ENCODE assay signal across 8 mouse cellular contexts in the genomic region with DNA sequence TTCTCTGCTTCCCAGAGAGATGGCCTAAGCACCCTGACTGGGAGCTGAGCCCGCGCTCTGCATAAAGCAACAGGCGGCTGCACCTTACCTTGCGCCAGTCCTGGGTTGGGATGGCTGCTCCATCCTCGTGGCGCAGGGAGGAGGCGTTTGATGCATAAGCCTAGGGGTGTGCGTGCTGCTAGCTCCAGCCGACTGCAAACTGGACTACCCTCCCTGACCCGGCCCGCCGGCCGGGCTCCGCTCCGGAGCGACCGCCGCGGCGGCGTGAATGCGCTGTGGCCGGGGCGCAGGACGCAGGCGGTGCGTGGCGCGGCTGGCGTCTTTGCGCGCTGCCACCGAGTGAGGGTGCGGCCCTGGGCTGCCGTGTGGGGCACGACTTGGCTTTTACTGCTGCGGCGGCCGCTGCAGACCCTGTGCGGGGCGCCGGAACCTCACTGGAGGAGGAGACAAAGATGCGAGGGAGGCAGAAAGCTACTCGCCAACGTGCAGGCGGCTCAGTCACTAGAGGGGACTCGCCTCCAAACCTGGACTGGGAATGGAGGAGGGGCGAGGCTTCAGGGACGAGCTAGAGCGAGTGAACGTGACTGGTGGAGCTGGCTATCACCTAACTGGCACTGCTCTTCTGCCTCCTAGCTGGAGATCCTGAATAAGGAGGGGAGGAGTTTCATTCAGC. TPM values are rescaled to one million over a fixed set of nuclear protein-coding genes. Genes with fewer than 3 reads are reported as not detected.
DNase-seq lines count a peak whose midpoint lies in the region; ATAC-seq and TF ChIP-seq lines count a peak whose summit lies in the region.

A gene (minus strand): TSS at position 503 of the 673 bp plus-strand sequence.

- no peaks in the 10 kb centered on the region for H3K4me1 ChIP-seq in lung, embryonic 14.5 days (ENCODE audit: insufficient read depth)
- peaks cover 5% of the 10 kb centered on the region for H3K4me1 ChIP-seq in heart, adult 2 months (ENCODE audit: control insufficient read depth, insufficient read depth, low read length)
- no peaks in the 10 kb centered on the region for H3K4me1 ChIP-seq in kidney, adult 2 months (ENCODE audit: control insufficient read depth, insufficient read depth, low read length)
- 0 out of 2 replicates have a peak, but pooled peaks cover 5% of the 10 kb centered on the region for H3K4me1 ChIP-seq in limb, embryonic 11.5 days (ENCODE audit: control insufficient read depth, insufficient read depth, low read length)

- ATAC-seq in lung, embryonic 14.5 days (ENCODE audit: insufficient read depth): peak; percentile 91
- ATAC-seq in limb, embryonic 11.5 days (ENCODE audit: insufficient number of reproducible peaks, low FRiP score, low TSS enrichment, low read depth): peak; percentile 74

- peak within 1 kb of the TSS; percentile 53 for H3K4me3 ChIP-seq in lung, embryonic 14.5 days (ENCODE audit: low read depth, low read length)
- H3K4me3 ChIP-seq in heart, adult 2 months: peak within 1 kb of the TSS; percentile 70
- H3K4me3 ChIP-seq in kidney, adult 2 months (ENCODE audit: insufficient read depth, low read depth, low read length): peak within 1 kb of the TSS; percentile 55
- H3K4me3 ChIP-seq in limb, embryonic 11.5 days (ENCODE audit: low read depth, low read length): peak within 1 kb of the TSS; percentile 52

- peak within 1 kb of the TSS; percentile 53 for H3K9ac ChIP-seq in lung, embryonic 14.5 days
- H3K9ac ChIP-seq in heart, adult 2 months (ENCODE audit: low read depth, low read length): peak within 1 kb of the TSS; percentile 87
- peak within 1 kb of the TSS; percentile 63 for H3K9ac ChIP-seq in limb, embryonic 11.5 days (ENCODE audit: low read length)

- under 1% methylated on average over 50 of the region's 51 CpGs for WGBS in lung, embryonic 14.5 days
- under 1% methylated on average over 51 of the region's 51 CpGs for WGBS in heart, adult 2 months
- WGBS in kidney, adult 2 months: under 1% methylated on average over 51 of the region's 51 CpGs
- WGBS in limb, embryonic 11.5 days: 0% methylated on average over 51 of the region's 51 CpGs

- no peak within 1 kb of the TSS for H3K27ac ChIP-seq in lung, embryonic 14.5 days (ENCODE audit: low read depth)
- peak within 1 kb of the TSS; percentile 81 for H3K27ac ChIP-seq in heart, adult 2 months
- H3K27ac ChIP-seq in kidney, adult 2 months (ENCODE audit: insufficient read depth, low read depth, low read length): peak within 1 kb of the TSS; percentile 61
- no peak within 1 kb of the TSS for H3K27ac ChIP-seq in limb, embryonic 11.5 days (replicated peaks; ENCODE audit: low read depth, low read length)

- H3K79me2 ChIP-seq in heart, adult 2 months (replicated peaks; ENCODE audit: control insufficient read depth, insufficient read depth, low read length): no peaks in the 10 kb centered on the region; the same call in 1 of the 2 replicates

- intact Hi-C loops in heart, adult 2 months (cut with DNase I): loop anchor here (1.0 to 10.0 kb wide), 6 partner anchors 86 to 926 kb away; a partner anchor contains a TSS

- peak; percentile 70 for TF ChIP-seq EP300 in heart, adult 2 months (IDR thresholded peaks at IDR 0.05; ENCODE audit: insufficient read depth, low read depth, low read length)

- no peak; the same call in 1 of the 2 replicates for TF ChIP-seq CTCF in lung, embryonic 14.5 days (IDR thresholded peaks at IDR 0.05; ENCODE audit: low read depth)
- peak; percentile 51 for TF ChIP-seq CTCF in heart, adult 2 months (IDR thresholded peaks at IDR 0.05)
- TF ChIP-seq CTCF in kidney, adult 2 months (conservative IDR thresholded peaks at IDR 0.05; ENCODE audit: insufficient read depth, insufficient read length, low read depth, low read length): no peak

- H3K27me3 ChIP-seq in lung, embryonic 14.5 days (ENCODE audit: insufficient read depth, low read length): peaks cover 15% of the 10 kb centered on the region
- no peaks in the 10 kb centered on the region for H3K27me3 ChIP-seq in heart, adult 2 months (ENCODE audit: control insufficient read depth, insufficient read depth, low read length)
- H3K27me3 ChIP-seq in kidney, adult 2 months (replicated peaks; ENCODE audit: control insufficient read depth, insufficient read depth, low read length): no peaks in the 10 kb centered on the region; the same call in 1 of the 2 replicates
- H3K27me3 ChIP-seq in limb, embryonic 11.5 days (ENCODE audit: control insufficient read depth, insufficient read depth, low read length): 0 out of 2 replicates have a peak, but pooled peaks cover 2% of the 10 kb centered on the region

- peak; percentile 59 for DNase-seq in lung, embryonic 14.5 days
- no peak for DNase-seq in lung, adult 18-20 months
- peak; percentile 23 for DNase-seq in embryo, embryonic 11.5 days (ENCODE audit: low read depth, low spot score)
- DNase-seq in heart, adult 2 months: peak; percentile 75 to 81
- DNase-seq in kidney, adult 2 months: peak; percentile 59
- peak; percentile 70 for DNase-seq in limb, embryonic 11.5 days (ENCODE audit: low spot score)
- DNase-seq in neural tube, embryonic 10.5 days (ENCODE audit: extremely low spot score, low spot score): peak; percentile 70
- DNase-seq in spleen, adult 18-20 months: no peak

- H3K9me3 ChIP-seq in lung, embryonic 14.5 days (ENCODE audit: low read depth, low read length): no peaks in the 10 kb centered on the region
- H3K9me3 ChIP-seq in limb, embryonic 11.5 days (ENCODE audit: control insufficient read depth, low read length): no peaks in the 10 kb centered on the region

- H3K36me3 ChIP-seq in lung, embryonic 14.5 days (ENCODE audit: insufficient read depth): no peaks in the 10 kb centered on the region
- peaks cover 4% of the 10 kb centered on the region; the same call in 1 of the 2 replicates for H3K36me3 ChIP-seq in heart, adult 2 months (ENCODE audit: control insufficient read depth, insufficient read depth, low read length)
- no peaks in the 10 kb centered on the region for H3K36me3 ChIP-seq in kidney, adult 2 months (ENCODE audit: control insufficient read depth, insufficient read depth, low read length)
- no peaks in the 10 kb centered on the region for H3K36me3 ChIP-seq in limb, embryonic 11.5 days (ENCODE audit: control insufficient read depth, insufficient read depth, low read length)

- TF ChIP-seq POLR2A in heart, adult 2 months (IDR thresholded peaks at IDR 0.05; ENCODE audit: insufficient read depth, low read depth, low read length): peak; percentile 85
- no peak for TF ChIP-seq POLR2A in kidney, adult 2 months (IDR thresholded peaks at IDR 0.05; ENCODE audit: low read depth, low read length)

- peak within 1 kb of the TSS; percentile 91 for H3K4me2 ChIP-seq in lung, embryonic 14.5 days
- peak within 1 kb of the TSS; percentile 93 for H3K4me2 ChIP-seq in limb, embryonic 11.5 days (ENCODE audit: low read depth, severe bottlenecking)

RNA-seq across cellular contexts. Expression of the gene that starts here (rescaled TPM):
- polyA plus RNA-seq in lung, embryonic 14.5 days (2014; fragmentation: Nextera tagmentation; extraction: Ambion mirVana): 2.5 and 3.0 TPM in 2 replicates
- total RNA-seq in heart, adult 2 months (2021): 10 to 100 TPM; 31.7 to 32.0 TPM
- 39.8 and 74.0 TPM in 2 replicates for polyA plus RNA-seq in heart, adult 2 months (2012; rRNA removed)
- polyA plus RNA-seq in kidney, adult 2 months (2012; rRNA removed): 2.9 and 3.5 TPM in 2 replicates
- 1.1 and 2.0 TPM in 2 replicates for polyA plus RNA-seq in limb, embryonic 11.5 days (2014; fragmentation: Nextera tagmentation; extraction: Ambion mirVana)

Comparison
In these comparisons a context has a peak if more than half of its experiments do, and no peak if none do; other contexts are left out.
1. DNase-seq: peak in lung, embryonic 14.5 days (single experiment), embryo, embryonic 11.5 days (single experiment), heart, adult 2 months (2 of 2), kidney, adult 2 months (single experiment), limb, embryonic 11.5 days (single experiment) and neural tube, embryonic 10.5 days (single experiment); none in lung, adult 18-20 months (0 of 2) and spleen, adult 18-20 months (0 of 2).
2. H3K27ac ChIP-seq: peak in heart, adult 2 months (single experiment) and kidney, adult 2 months (single experiment); none in lung, embryonic 14.5 days (single experiment) and limb, embryonic 11.5 days (single experiment).
3. Peak in every context shown above with its lines, with median percentiles within 50 percentile points of each other: H3K4me3 ChIP-seq and H3K9ac ChIP-seq.